Mouse (Mus musculus) brain, embryonic 14.5 days (tissue): ENCODE measurements at regions not wholly inside any gene's neighbourhood (a gene's known extent, or its start where the extent isn't known, plus 50 kb on each side); places are given as distances from the start of the nearest gene placed in this dataset.

Experiments
- CTCF ChIP-seq: fragments of 200-500 bp; IDR thresholded peaks from 2 replicates; pipeline ENCODE4 v1.5.1; 2012; ENCODE audit warnings: inconsistent platforms, mild to moderate bottlenecking, moderate library complexity, borderline replicate concordance; ENCODE audit not compliant: insufficient read depth, insufficient read length; ENCODE audit errors: extremely low read depth
- POLR2A ChIP-seq: fragments of 200-500 bp; IDR thresholded peaks from 2 replicates; pipeline ENCODE4 v1.6.1; 2012; ENCODE audit warnings: mild to moderate bottlenecking, inconsistent platforms, borderline replicate concordance; ENCODE audit not compliant: poor library complexity, insufficient read depth, insufficient read length, severe bottlenecking; ENCODE audit errors: extremely low read depth

DNA sequence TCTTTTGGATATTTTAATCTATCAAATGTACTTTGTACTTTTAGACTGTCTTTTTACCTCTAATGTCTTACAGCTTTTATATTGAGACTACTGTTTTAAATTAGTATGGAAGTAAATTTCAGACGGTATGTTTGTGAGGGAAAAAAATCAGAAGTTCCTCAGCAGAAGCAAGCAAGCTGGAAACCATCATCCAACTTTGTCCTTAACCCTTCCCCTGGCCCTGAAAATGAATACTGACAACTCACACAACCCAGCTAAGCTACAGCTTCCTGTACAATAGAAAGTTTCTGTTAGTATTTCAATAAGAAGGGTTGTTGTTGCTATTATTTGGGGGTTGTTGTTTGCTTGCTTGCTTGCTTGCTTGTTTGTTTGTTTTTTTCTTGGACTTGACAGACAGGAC, 350.4 kb downstream of the Rpl36a-ps1 start:
- TF ChIP-seq POLR2A: no peak
- TF ChIP-seq CTCF: no peak
